8 mouse cellular contexts compared by ENCODE assay signal in genomic region chr10:103443070-103443469, GRCm38 (mm10).
A peak's percentile ranks its signal among the peaks of the same experiment; 100 is the strongest.
DNase-seq lines count a peak whose midpoint lies in the region; ATAC-seq and TF ChIP-seq lines count a peak whose summit lies in the region.

No protein-coding gene starts in this region.

- H3K4me3 ChIP-seq in E14TG2a.4 (replicated peaks; ENCODE audit: low read length): no peak overlapping the region

- no peak for ATAC-seq in monocyte, adult 5-6 weeks (replicated peaks; ENCODE audit: insufficient number of reproducible peaks, low FRiP score, low TSS enrichment, poor library complexity, severe bottlenecking)

- peak; percentile 58 for TF ChIP-seq CTCF in E14TG2a.4 (conservative IDR thresholded peaks at IDR 0.05; ENCODE audit: low read length)

- peak; percentile 75 for DNase-seq in 416B (ENCODE audit: low read depth)
- DNase-seq in cerebellum, postnatal 14 days: peak; percentile 49 to 74
- DNase-seq in heart, postnatal 4 days: peak; percentile 9
- DNase-seq in layer of hippocampus, postnatal 14 days (ENCODE audit: low spot score in 2 of 2): peak; percentile 17 to 86
- peak; percentile 79 for DNase-seq in mesoderm, embryonic 11.5 days (ENCODE audit: low read depth, low spot score)
- no peak for DNase-seq in testis, postnatal 10 days (ENCODE audit: low spot score)

- H3K4me1 ChIP-seq in E14TG2a.4 (replicated peaks; ENCODE audit: low read depth, low read length): no peaks in the 10 kb centered on the region

- no peaks in the 10 kb centered on the region for H3K27me3 ChIP-seq in E14TG2a.4 (ENCODE audit: insufficient read depth, low read length)

- no peaks in the 10 kb centered on the region for H3K36me3 ChIP-seq in E14TG2a.4 (ENCODE audit: insufficient read depth, low read length)

- H3K9me3 ChIP-seq in E14TG2a.4 (ENCODE audit: low read length): no peaks in the 10 kb centered on the region
